Mouse (Mus musculus): Measurements from ENCODE around the gene Lyz2. TPM values are rescaled to one million over a fixed set of nuclear protein-coding genes. Genes with fewer than 3 reads are reported as not detected.

Gene Lyz2
- polyA plus RNA-seq, 1 experiment from 2014 or later, result 36.2 TPM

- no peak for ATAC-seq (ENCODE audit: insufficient number of reproducible peaks, insufficient read depth, low FRiP score, low TSS enrichment, low read depth)
- no peak overlapping the region for H3K4me3 ChIP-seq
- no peaks in the 10 kb centered on the region for H3K36me3 ChIP-seq
- no peaks in the 10 kb centered on the region for H3K9me3 ChIP-seq
- H3K27ac ChIP-seq, result no peak overlapping the region
- no peak overlapping the region for H3K9ac ChIP-seq
- H3K27me3 ChIP-seq, result no peaks in the 10 kb centered on the region
- H3K4me2 ChIP-seq, result no peak overlapping the region
- 58% methylated on average over 11 of the region's 11 CpGs for WGBS
- H3K4me1 ChIP-seq, result no peaks in the 10 kb centered on the region
These were observed 46.3 kb downstream of the Lyz2 start for GRCm38 (mm10) chr10:117235866-117236265.

DNA sequence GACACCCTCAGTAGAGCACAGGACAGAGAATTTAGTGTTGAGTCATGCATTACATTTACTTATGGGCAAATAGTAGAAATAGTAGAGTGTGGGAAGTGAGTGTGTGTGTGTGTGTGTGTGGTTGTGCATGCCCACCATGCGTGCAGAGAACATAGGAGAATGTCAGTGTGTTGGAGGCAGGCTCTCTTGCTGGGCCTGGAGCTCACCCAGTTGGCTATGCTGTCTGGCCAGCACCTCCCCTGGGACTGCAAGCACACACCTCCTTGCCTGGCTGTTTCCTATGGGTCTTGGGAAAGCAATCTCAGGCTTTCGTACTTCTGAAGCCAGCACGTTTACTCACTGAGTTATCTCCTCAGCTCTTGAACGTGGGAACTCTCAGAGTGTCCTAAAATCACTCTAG, 47.3 kb downstream of the Lyz2 start:
- no peak for ATAC-seq (ENCODE audit: insufficient number of reproducible peaks, insufficient read depth, low FRiP score, low TSS enrichment, low read depth)
- Histone ChIP-seq H3K4me1 (no peaks in the 10 kb centered on the region), H3K27ac (no peak overlapping the region), H3K4me3 (no peak overlapping the region), H3K27me3 (no peaks in the 10 kb centered on the region; the same call in 1 of the 2 replicates), H3K9me3 (no peaks in the 10 kb centered on the region), H3K4me2 (no peak overlapping the region), H3K36me3 (no peaks in the 10 kb centered on the region), H3K9ac (no peak overlapping the region)
- WGBS, result 77% methylated on average over 4 of the region's 4 CpGs

- H3K4me2 ChIP-seq, result peak overlapping the region; percentile 19; the same call in 1 of the 2 replicates
- H3K27ac ChIP-seq, result no peak overlapping the region
- H3K4me3 ChIP-seq, result no peak overlapping the region
- H3K9me3 ChIP-seq, result no peaks in the 10 kb centered on the region
- H3K4me1 ChIP-seq, result peaks cover 2% of the 10 kb centered on the region; the same call in 1 of the 2 replicates
- H3K36me3 ChIP-seq, result no peaks in the 10 kb centered on the region
- ATAC-seq (ENCODE audit: insufficient number of reproducible peaks, insufficient read depth, low FRiP score, low TSS enrichment, low read depth), result no peak
- H3K27me3 ChIP-seq, result no peaks in the 10 kb centered on the region; the same call in 1 of the 2 replicates
- no peak overlapping the region for H3K9ac ChIP-seq
- 62% methylated on average over 16 of the region's 16 CpGs for WGBS
These were observed 52.3 kb downstream of the Lyz2 start for GRCm38 (mm10) chr10:117229826-117230225.

Other genes starting within 250 kb of the Lyz2 start
- gene Lrrc10, start 237.0 kb downstream of the Lyz2 start, polyA plus RNA-seq (2015; fragmentation: Nextera tagmentation; extraction: Ambion mirVana), result 0.43 TPM in 1 of 2 replicates, not detected in the other
- 257 and 258 TPM in 2 replicates for gene Cct2, start 218.5 kb downstream of the Lyz2 start, polyA plus RNA-seq (2015; fragmentation: Nextera tagmentation; extraction: Ambion mirVana)
- 20.8 and 25.8 TPM in 2 replicates for gene Frs2, start 133.8 kb downstream of the Lyz2 start, polyA plus RNA-seq (2015; fragmentation: Nextera tagmentation; extraction: Ambion mirVana)
- gene Yeats4, start 57.8 kb downstream of the Lyz2 start, polyA plus RNA-seq (2015; fragmentation: Nextera tagmentation; extraction: Ambion mirVana), result 80.0 and 87.4 TPM in 2 replicates
- gene 9530003J23Rik, start 43.6 kb downstream of the Lyz2 start, polyA plus RNA-seq (2015; fragmentation: Nextera tagmentation; extraction: Ambion mirVana), result not detected in 2 replicates
- gene Lyz1, start 10.5 kb upstream of the Lyz2 start, polyA plus RNA-seq (2015; fragmentation: Nextera tagmentation; extraction: Ambion mirVana), result 0.70 TPM in 1 of 2 replicates, not detected in the other
- 161 and 169 TPM in 2 replicates for gene Cpsf6, start 97.7 kb upstream of the Lyz2 start, polyA plus RNA-seq (2015; fragmentation: Nextera tagmentation; extraction: Ambion mirVana)